Mouse (Mus musculus) embryonic facial prominence, embryonic 11.5 days (tissue): ENCODE data around the gene Folr1. TPM values are rescaled to one million over a fixed set of nuclear protein-coding genes. Genes with fewer than 3 reads are reported as not detected.

Experiments used
- ATAC-seq: fragments of 200-750 bp; cut with Nextera tagmentation; replicated peaks from 2 replicates; pipeline ENCODE4 v1.8.0; 2017; ENCODE audit warnings: low read depth; ENCODE audit not compliant: insufficient number of reproducible peaks, low FRiP score, low TSS enrichment
- DNase-seq: peaks from one replicate; pipeline ENCODE4 v3.0.0-alpha.2; 2015; ENCODE audit warnings: low spot score
- H3K27ac ChIP-seq: fragments of 300-500 bp; sonication (generic); replicated peaks from 2 replicates; pipeline ENCODE4 v1.5.1; 2014; ENCODE audit warnings: mild to moderate bottlenecking, low read depth, low read length, control low read depth
- H3K27me3 ChIP-seq: fragments of 300-500 bp; sonication (generic); 2 replicates; pipeline ENCODE4 v1.6.1; 2014; ENCODE audit warnings: mild to moderate bottlenecking, low read length, moderate library complexity, mixed read lengths; ENCODE audit not compliant: control insufficient read depth, insufficient read depth
- H3K36me3 ChIP-seq: fragments of 300-500 bp; sonication (generic); replicated peaks from 2 replicates; pipeline ENCODE4 v1.6.1; 2014; ENCODE audit warnings: low read depth, mild to moderate bottlenecking, low read length, moderate library complexity, mixed read lengths; ENCODE audit not compliant: control insufficient read depth, insufficient read depth
- H3K4me1 ChIP-seq: fragments of 300-500 bp; sonication (generic); 2 replicates; pipeline ENCODE4 v1.6.1; 2014; ENCODE audit warnings: low read length, mixed read lengths; ENCODE audit not compliant: control insufficient read depth, insufficient read depth
- H3K4me2 ChIP-seq: fragments of 300-500 bp; sonication (generic); 2 replicates; pipeline ENCODE4 v1.6.1; 2014; ENCODE audit warnings: low read depth, mild to moderate bottlenecking, control low read depth, low read length, moderate library complexity
- H3K4me3 ChIP-seq: fragments of 300-500 bp; sonication (generic); 2 replicates; pipeline ENCODE4 v1.5.1; 2014; ENCODE audit warnings: low read depth, low read length, control low read depth
- H3K9ac ChIP-seq: fragments of 300-500 bp; sonication (generic); replicated peaks from 2 replicates; pipeline ENCODE4 v1.6.1; 2014; ENCODE audit warnings: mild to moderate bottlenecking, control low read depth, low read length
- H3K9me3 ChIP-seq: fragments of 300-500 bp; sonication (generic); replicated peaks from 2 replicates; pipeline ENCODE4 v1.6.1; 2016; ENCODE audit warnings: mild to moderate bottlenecking, low read length, inconsistent platforms, mixed read lengths; ENCODE audit not compliant: control insufficient read depth
- WGBS: fragments of 180-500 bp; shearing (Covaris S2); extraction: QIAGEN DNeasy Blood & Tissue Kit; methylation state at CpG from one replicate; pipeline ENCODE4 v1.1.7; 2014; 5-methylcytosine and 5-hydroxymethylcytosine counted together
- polyA plus RNA-seq: library from polyadenylated mRNA; unstranded; fragments of >200 nt; fragmentation: Nextera tagmentation; extraction: Ambion mirVana; gene quantifications from 2 replicates; pipeline ENCODE4 v1.2.1, GENCODE M21; 2014

Folr1 gene
- polyA plus RNA-seq, 1 experiment from 2014 or later, result 0.91 TPM

- no peak overlapping the region for H3K9ac ChIP-seq
- H3K27ac ChIP-seq, result no peak overlapping the region
Measured at GRCm38 (mm10) chr7:101834903-101835302, 35.7 kb downstream of the Folr1 start.

GRCm38 (mm10) chr7:101833916-101834584, 36.5 kb downstream of the Folr1 start:
- Histone ChIP-seq H3K4me2 (no peak overlapping the region; the same call in 1 of the 2 replicates), H3K36me3 (peaks cover 26% of the 10 kb centered on the region), H3K4me3 (no peak overlapping the region), H3K4me1 (peaks cover 5% of the 10 kb centered on the region; the same call in 1 of the 2 replicates), H3K27me3 (no peaks in the 10 kb centered on the region), H3K27ac (no peak overlapping the region), H3K9ac (no peak overlapping the region), H3K9me3 (no peaks in the 10 kb centered on the region)
- WGBS, result 63% methylated on average over 3 of the region's 3 CpGs
- DNase-seq (no peak), ATAC-seq (no peak)

More at GRCm38 (mm10) chr7:101834903-101835302, 35.7 kb downstream of the Folr1 start:
- WGBS, result 58% methylated on average over 3 of the region's 3 CpGs
- Histone ChIP-seq H3K36me3 (peaks cover 22% of the 10 kb centered on the region), H3K4me2 (peak overlapping the region; percentile 84), H3K4me3 (peak overlapping the region; percentile 88), H3K4me1 (peaks cover 5% of the 10 kb centered on the region; the same call in 1 of the 2 replicates), H3K27me3 (no peaks in the 10 kb centered on the region), H3K9me3 (no peaks in the 10 kb centered on the region)
- no peak for DNase-seq
- no peak for ATAC-seq

GRCm38 (mm10) chr7:101833352-101833751, 37.2 kb downstream of the Folr1 start:
- no peaks in the 10 kb centered on the region for H3K9me3 ChIP-seq
- no peak overlapping the region for H3K4me3 ChIP-seq
- no peak for ATAC-seq
- H3K9ac ChIP-seq, result no peak overlapping the region
- H3K27me3 ChIP-seq, result no peaks in the 10 kb centered on the region
- no peak for DNase-seq
- H3K4me2 ChIP-seq, result no peak overlapping the region
- WGBS, result 64% methylated on average over 5 of the region's 5 CpGs
- H3K4me1 ChIP-seq, result 0 out of 2 replicates have a peak, but pooled peaks cover 2% of the 10 kb centered on the region
- no peak overlapping the region for H3K27ac ChIP-seq
- H3K36me3 ChIP-seq, result peaks cover 32% of the 10 kb centered on the region

GRCm38 (mm10) chr7:101832372-101832771, 38.2 kb downstream of the Folr1 start:
- Histone ChIP-seq H3K27ac (no peak overlapping the region), H3K4me1 (0 out of 2 replicates have a peak, but pooled peaks cover 2% of the 10 kb centered on the region), H3K36me3 (peaks cover 36% of the 10 kb centered on the region), H3K27me3 (no peaks in the 10 kb centered on the region), H3K4me2 (no peak overlapping the region), H3K9me3 (no peaks in the 10 kb centered on the region), H3K9ac (no peak overlapping the region), H3K4me3 (no peak overlapping the region)
- ATAC-seq (no peak), DNase-seq (no peak)
- WGBS, result 88% methylated on average over 4 of the region's 4 CpGs

GRCm38 (mm10) chr7:101831437-101831836, 39.2 kb downstream of the Folr1 start:
- Histone ChIP-seq H3K4me3 (no peak overlapping the region), H3K27ac (no peak overlapping the region), H3K4me1 (0 out of 2 replicates have a peak, but pooled peaks cover 2% of the 10 kb centered on the region), H3K27me3 (no peaks in the 10 kb centered on the region), H3K36me3 (peaks cover 41% of the 10 kb centered on the region), H3K9me3 (no peaks in the 10 kb centered on the region), H3K9ac (no peak overlapping the region), H3K4me2 (no peak overlapping the region)
- ATAC-seq (no peak), DNase-seq (no peak)
- WGBS, result 96% methylated on average over 8 of the region's 8 CpGs

GRCm38 (mm10) chr7:101830373-101830772, 40.2 kb downstream of the Folr1 start:
- 98% methylated on average over 3 of the region's 3 CpGs for WGBS
- H3K27me3 ChIP-seq, result no peaks in the 10 kb centered on the region
- H3K9me3 ChIP-seq, result no peaks in the 10 kb centered on the region
- no peak for DNase-seq
- no peak overlapping the region for H3K9ac ChIP-seq
- 0 out of 2 replicates have a peak, but pooled peaks cover 2% of the 10 kb centered on the region for H3K4me1 ChIP-seq
- no peak overlapping the region for H3K27ac ChIP-seq
- H3K4me3 ChIP-seq, result no peak overlapping the region
- H3K36me3 ChIP-seq, result peaks cover 46% of the 10 kb centered on the region
- H3K4me2 ChIP-seq, result no peak overlapping the region
- ATAC-seq, result no peak

GRCm38 (mm10) chr7:101823758-101824630, 46.6 kb downstream of the Folr1 start:
- peaks cover 19% of the 10 kb centered on the region for H3K36me3 ChIP-seq
- H3K4me2 ChIP-seq, result no peak overlapping the region
- no peak overlapping the region for H3K27ac ChIP-seq
- no peaks in the 10 kb centered on the region for H3K9me3 ChIP-seq
- no peak overlapping the region for H3K4me3 ChIP-seq
- peaks cover 31% of the 10 kb centered on the region for H3K27me3 ChIP-seq
- H3K4me1 ChIP-seq, result peaks cover 13% of the 10 kb centered on the region
- ATAC-seq (no peak), DNase-seq (no peak)
- no peak overlapping the region for H3K9ac ChIP-seq
- WGBS, result 87% methylated on average over 18 of the region's 18 CpGs
